Mouse (Mus musculus) intestine, embryonic 16.5 days (tissue): ENCODE measurements around the gene Dgcr2. TPM values are rescaled to one million over a fixed set of nuclear protein-coding genes. Genes with fewer than 3 reads are reported as not detected.

Experiments
- polyA plus RNA-seq: library from polyadenylated mRNA; unstranded; fragments of >200 nt; fragmentation: Nextera tagmentation; extraction: Ambion mirVana; gene quantifications from 2 replicates; pipeline ENCODE4 v1.2.1, GENCODE M21; 2015

Dgcr2 gene
- polyA plus RNA-seq, 1 experiment from 2014 or later: 65.4 TPM

Other genes starting within 250 kb of the Dgcr2 start
- 43.9 and 47.9 TPM in 2 replicates for gene Med15, start 165.7 kb downstream of the Dgcr2 start, polyA plus RNA-seq
- 56.5 and 59.2 TPM in 2 replicates for gene Klhl22, start 138.9 kb downstream of the Dgcr2 start, polyA plus RNA-seq
- gene Scarf2, start 101.3 kb downstream of the Dgcr2 start, polyA plus RNA-seq: 4.4 and 5.7 TPM in 2 replicates
- not detected in 2 replicates for gene B830017H08Rik, start 65.4 kb downstream of the Dgcr2 start, polyA plus RNA-seq
- gene Car15, start 60.2 kb downstream of the Dgcr2 start, polyA plus RNA-seq: 1.1 and 1.2 TPM in 2 replicates
- gene Gm20518, start 6.9 kb downstream of the Dgcr2 start, polyA plus RNA-seq: 0.26 and 0.31 TPM in 2 replicates
- gene Tssk1, start 4.3 kb downstream of the Dgcr2 start, polyA plus RNA-seq: 0.05 TPM in 1 of 2 replicates, not detected in the other
- gene Tssk2, start 75 bp upstream of the Dgcr2 start, polyA plus RNA-seq: not detected in 2 replicates
- gene Ess2, start 12.8 kb upstream of the Dgcr2 start, polyA plus RNA-seq: 28.8 and 29.5 TPM in 2 replicates
- gene Gsc2, start 16.5 kb upstream of the Dgcr2 start, polyA plus RNA-seq: 0.23 TPM in 1 of 2 replicates, not detected in the other
- gene Slc25a1, start 29.7 kb upstream of the Dgcr2 start, polyA plus RNA-seq: 255 and 287 TPM in 2 replicates
- gene Vpreb2, start 81.9 kb upstream of the Dgcr2 start, polyA plus RNA-seq: 0.29 TPM in 1 of 2 replicates, not detected in the other
- 77.0 and 77.1 TPM in 2 replicates for gene Dgcr6, start 154.3 kb upstream of the Dgcr2 start, polyA plus RNA-seq
- gene Prodh, start 191.6 kb upstream of the Dgcr2 start, polyA plus RNA-seq: 20.1 and 24.4 TPM in 2 replicates
- 0.73 and 2.4 TPM in 2 replicates for gene Rtn4r, start 229.1 kb upstream of the Dgcr2 start, polyA plus RNA-seq